Mouse (Mus musculus) A20 (cell line): Measurements from ENCODE around the gene Ier2.
A peak's percentile ranks its signal among the peaks of the same experiment; 100 is the strongest.

Experiments
- DNase-seq: peaks from one replicate; pipeline ENCODE4 v3.0.0-alpha.2; 2011; ENCODE audit warnings: low read depth, low spot score

Ier2 gene

GRCm38 (mm10) chr8:84661961-84662571 lies 586 bp downstream of the Ier2 start:
- no peak for DNase-seq

GRCm38 (mm10) chr8:84661458-84661871 lies 1.2 kb downstream of the Ier2 start:
- DNase-seq, result peak; percentile 60

- DNase-seq, result no peak
These were observed 1.7 kb downstream of the Ier2 start for GRCm38 (mm10) chr8:84660819-84661457.

- DNase-seq, result no peak
These were observed 2.5 kb downstream of the Ier2 start for GRCm38 (mm10) chr8:84659936-84660818.

- DNase-seq, result no peak
These were observed 3.7 kb downstream of the Ier2 start for GRCm38 (mm10) chr8:84658951-84659350.

- no peak for DNase-seq
These were observed 5.0 kb downstream of the Ier2 start for GRCm38 (mm10) chr8:84657680-84658079.

- DNase-seq, result no peak
These were observed 5.4 kb downstream of the Ier2 start for GRCm38 (mm10) chr8:84657203-84657602.

- no peak for DNase-seq
These were observed 6.0 kb downstream of the Ier2 start for GRCm38 (mm10) chr8:84656641-84657126.

- DNase-seq, result no peak
These were observed 6.5 kb downstream of the Ier2 start for GRCm38 (mm10) chr8:84656191-84656525.

GRCm38 (mm10) chr8:84655336-84656190 lies 7.1 kb downstream of the Ier2 start:
- no peak for DNase-seq

- DNase-seq, result peak; percentile 49
These were observed 8.1 kb downstream of the Ier2 start for GRCm38 (mm10) chr8:84654597-84654996.

- DNase-seq, result no peak
These were observed 9.5 kb downstream of the Ier2 start for GRCm38 (mm10) chr8:84653092-84653631.

GRCm38 (mm10) chr8:84650213-84650612 lies 12.4 kb downstream of the Ier2 start:
- no peak for DNase-seq

- no peak for DNase-seq
These were observed 15.2 kb downstream of the Ier2 start for GRCm38 (mm10) chr8:84647461-84647901.

- DNase-seq, result no peak
These were observed 15.9 kb downstream of the Ier2 start for GRCm38 (mm10) chr8:84646800-84647199.

- DNase-seq, result no peak
These were observed 19.6 kb downstream of the Ier2 start for GRCm38 (mm10) chr8:84643019-84643418.

- DNase-seq, result peak; percentile 24
These were observed 20.9 kb downstream of the Ier2 start for GRCm38 (mm10) chr8:84641578-84642361.

GRCm38 (mm10) chr8:84640617-84641294 lies 21.9 kb downstream of the Ier2 start:
- no peak for DNase-seq

- no peak for DNase-seq
These were observed 22.6 kb downstream of the Ier2 start for GRCm38 (mm10) chr8:84640010-84640588.
